Mouse (Mus musculus): Measurements from ENCODE around the gene Satb2. TPM values are rescaled to one million over a fixed set of nuclear protein-coding genes. Genes with fewer than 3 reads are reported as not detected.

Satb2 gene
- polyA plus RNA-seq (2012; ENCODE audit: low replicate concordance), result 0.26 and 0.36 TPM in 2 replicates

DNA sequence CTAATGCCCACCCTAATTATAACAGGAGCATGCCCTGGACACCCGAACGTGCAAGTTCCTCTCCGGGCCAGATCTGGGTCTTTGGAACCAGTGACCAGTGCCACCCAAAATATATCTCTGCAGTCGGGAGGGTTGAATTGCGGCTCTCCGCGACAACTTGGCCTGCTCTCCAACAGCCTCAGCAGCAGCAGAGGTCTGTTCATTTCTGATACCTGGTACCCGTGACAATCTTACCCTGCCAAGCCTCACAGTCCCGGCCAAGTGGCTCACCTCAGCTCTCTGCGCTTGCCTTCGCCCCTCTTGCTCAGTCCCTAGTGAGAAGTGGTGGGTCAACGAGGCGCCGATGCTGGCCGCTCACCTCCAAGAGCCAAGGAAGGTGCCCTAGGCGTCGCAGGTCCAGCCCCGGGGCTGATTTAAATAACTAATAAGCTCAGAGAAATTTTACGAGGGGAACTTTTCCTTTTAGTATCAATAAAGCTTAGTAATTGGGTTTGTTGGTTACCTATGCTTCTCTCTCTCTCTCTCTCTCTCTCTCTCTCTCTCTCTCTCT is at the start of gene Satb2:
Gene Satb2, minus strand, starts transcription at position 500 of the 550 bp plus-strand sequence.

